Mouse (Mus musculus) CD4-positive, CD25-positive, alpha-beta regulatory T cell, adult 2 months (primary cell): ENCODE data around the gene Rbm24.

ENCODE experiments used
- DNase-seq: peaks from one replicate; pipeline ENCODE4 v3.0.0-alpha.2; 2012; ENCODE audit warnings: low read depth, low spot score

The Rbm24 gene

DNA sequence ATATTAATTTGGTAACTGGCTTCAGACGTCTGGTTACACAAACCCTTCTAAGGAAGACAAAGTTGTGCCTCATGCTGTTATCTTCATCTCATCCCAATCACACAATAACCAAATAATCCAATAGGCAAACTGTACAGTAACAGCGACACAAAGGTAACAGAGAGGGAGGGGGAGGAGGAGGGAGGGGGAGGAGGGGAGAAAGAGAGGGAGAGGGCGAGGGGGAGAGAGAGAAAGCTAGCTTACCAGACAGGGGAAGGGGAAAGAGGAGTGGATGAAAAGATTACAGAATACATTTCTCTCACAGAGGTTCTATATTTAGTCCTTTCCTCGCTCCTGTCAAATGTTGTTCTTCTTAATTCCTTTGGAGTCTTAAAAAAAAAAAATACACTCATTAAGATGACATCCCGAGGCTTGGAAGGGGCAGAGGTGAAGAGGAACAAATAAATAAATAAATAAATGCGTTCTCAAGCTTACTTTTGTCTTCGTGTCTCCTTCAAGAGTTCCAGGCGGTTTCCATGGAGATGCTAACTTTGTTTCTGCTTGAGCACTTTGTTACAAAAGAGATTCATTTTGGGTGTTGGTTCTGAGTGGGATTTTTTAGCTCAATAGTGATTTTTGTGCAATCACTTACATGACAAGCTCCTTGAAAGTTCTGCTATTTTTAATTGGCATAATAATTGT, 15.8 kb downstream of the Rbm24 start:
- DNase-seq = no peak

DNA sequence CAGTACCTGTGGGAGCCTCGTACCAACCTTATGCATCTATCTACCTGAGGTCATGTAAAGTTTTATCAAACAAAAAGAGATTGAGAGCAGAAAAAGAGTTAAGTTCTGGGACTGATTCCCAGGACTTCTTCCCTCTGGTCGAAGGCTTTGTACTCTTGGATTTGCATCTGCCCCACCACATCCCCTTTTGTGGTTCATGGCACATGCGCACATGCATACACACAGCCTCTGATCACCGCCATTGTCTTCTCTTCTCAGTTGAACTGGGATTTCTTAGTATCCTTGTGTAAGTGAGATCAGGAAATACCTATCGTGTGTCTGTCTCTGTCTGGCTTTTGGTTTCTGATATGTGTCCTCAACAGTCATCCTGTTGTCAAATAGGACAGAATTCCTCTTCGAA, 20.7 kb downstream of the Rbm24 start:
- no peak for DNase-seq

DNA sequence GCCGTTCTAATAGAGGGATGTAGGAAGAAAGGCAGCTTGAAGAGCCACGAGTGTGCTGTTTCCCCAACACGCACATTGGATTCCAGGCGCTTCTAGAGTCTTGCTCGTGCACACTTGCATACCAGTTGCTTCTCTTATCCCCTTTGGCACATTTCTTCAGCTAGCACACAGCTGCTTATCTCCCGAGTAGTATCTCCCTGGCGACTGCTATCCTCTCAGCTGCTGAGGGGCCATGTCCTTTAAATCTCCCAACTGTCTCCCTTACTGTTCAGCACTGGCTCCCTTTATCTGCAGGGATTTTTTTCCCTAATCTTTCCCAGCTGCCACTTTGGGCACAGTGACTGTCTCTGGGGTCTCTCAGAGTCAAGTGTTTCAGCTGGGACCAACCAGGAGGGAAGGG, 25.8 kb downstream of the Rbm24 start:
- no peak for DNase-seq

DNA sequence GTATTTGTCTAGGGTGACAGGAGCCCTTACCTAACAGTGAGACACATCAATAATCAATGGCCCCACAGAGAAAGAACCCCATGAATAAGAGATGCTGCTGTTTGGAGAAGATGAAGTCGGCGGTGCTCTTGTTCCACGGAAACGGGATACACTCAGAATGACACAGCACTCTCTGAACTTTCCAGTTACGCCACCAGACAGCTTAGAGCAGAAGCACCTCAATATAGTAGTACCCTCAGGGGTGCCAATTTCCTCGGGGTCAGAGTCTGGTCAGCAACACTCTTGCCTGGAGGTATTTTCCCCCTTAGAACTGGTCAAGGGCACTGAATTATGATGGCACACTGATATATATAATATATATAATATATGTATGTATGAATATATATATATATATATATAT, 27.8 kb downstream of the Rbm24 start:
- no peak for DNase-seq

DNA sequence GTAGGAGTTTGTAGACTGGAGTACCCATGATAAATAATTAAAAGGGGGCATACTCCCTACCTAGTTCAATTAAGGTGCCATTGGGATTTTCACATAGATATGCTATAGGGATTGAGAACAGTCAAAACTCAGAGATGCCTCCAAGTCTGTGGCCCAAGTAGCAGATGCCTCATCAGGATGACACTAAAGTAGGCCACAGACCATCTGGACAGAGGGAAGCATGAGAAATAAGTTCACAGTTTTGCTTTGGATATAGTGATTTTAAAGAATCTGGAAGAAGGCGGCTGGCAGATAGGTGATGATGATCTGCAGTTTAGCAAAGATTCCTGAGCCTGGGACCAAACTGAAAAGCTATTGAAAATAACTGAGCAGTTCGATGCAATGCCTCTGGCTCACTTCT, 30.0 kb downstream of the Rbm24 start:
- DNase-seq = no peak

DNA sequence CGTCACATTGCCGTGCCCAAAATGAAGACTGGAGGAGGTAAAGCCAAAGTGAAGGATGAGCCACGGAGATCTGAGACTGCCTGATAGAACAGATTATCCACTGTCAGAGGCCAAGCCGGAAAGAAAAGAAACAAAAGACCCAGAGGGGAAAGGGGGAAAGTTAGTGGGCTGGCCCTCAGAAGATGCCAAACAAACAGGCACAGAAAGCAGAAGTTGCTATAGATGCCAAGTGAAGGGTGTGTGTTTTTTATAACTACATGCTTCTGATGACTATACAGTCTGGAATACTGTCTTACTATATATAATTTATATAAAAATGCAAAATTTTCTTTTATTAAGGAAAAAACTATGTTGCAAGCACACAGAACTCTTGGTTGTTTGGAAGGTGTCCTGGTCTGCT, 31.7 kb downstream of the Rbm24 start:
- DNase-seq = no peak

DNA sequence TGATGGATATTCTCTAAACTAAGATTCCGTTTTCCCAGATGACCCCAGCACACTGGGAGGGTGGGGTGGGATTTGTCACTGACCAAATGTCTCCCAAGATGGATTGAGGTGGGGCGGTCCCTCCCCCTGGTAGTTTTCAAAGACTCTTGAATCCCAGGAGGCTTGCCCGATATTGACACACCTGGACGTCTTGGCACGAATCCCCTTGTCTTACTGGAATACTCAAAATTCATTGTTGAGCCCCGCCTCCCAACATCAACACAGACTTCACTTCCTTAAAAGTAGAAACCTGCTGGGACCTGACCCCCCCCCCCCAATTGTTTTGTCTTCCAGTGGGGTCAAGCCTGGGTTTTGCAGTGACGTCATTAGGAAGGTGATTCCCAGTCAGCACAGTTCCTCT, 32.4 kb downstream of the Rbm24 start:
- no peak for DNase-seq

DNA sequence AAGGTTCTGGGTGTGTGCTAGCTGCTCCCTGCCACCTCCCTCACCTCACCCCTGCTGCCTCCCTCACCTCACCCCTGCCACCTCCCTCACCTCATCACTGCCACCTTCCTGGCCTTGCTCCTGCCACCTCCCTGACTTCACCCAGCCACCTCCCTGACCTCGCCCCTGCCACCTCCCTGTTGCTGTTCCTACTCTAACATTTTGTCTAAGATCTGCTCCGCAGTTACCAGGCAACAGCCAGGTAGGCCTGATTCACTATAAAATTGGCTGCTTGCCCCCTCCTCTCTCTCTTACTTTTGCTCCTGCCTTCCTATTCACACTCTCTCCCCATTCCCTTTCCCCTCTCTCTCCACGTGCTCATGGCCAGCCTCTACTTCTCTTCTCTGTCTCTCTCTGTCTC, 33.3 kb downstream of the Rbm24 start:
- DNase-seq = no peak

DNA sequence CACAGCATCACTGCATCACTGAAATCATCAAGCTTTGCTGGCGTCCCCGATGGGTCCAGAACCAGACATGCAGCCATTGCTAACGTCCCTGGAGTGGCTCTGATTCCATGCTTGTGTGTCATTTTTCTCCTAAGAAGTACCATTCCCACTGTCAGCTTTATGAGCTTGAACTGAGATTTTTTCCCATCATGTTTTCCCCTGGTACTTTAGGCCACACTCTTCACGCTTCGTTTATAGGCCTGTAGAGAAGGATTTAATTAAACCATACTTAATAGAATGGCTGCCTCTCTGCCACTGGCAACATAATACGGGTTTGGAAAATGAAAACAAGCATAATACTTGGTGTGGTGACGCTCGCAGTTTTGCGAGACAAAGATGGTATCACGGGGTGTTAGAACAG, 41.3 kb downstream of the Rbm24 start:
- DNase-seq = no peak

DNA sequence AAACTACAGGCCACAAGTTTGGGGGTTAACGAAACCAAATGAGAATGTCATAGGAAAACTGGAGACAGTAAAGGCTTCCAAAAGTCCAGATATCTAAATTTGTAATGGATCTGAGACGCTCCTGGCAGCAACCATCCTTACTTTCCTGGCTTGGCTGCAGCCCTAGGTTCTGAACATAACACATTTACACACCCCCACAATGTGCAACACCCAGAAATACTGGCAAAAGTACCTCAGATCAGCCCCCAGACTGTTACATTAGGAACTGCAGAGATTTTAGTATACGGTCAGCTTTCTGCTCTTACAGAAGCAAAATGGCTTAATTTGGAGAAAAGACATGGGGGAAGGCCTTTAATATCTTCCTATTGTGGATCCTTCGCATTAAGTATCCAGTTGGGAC, 44.0 kb downstream of the Rbm24 start:
- no peak for DNase-seq

DNA sequence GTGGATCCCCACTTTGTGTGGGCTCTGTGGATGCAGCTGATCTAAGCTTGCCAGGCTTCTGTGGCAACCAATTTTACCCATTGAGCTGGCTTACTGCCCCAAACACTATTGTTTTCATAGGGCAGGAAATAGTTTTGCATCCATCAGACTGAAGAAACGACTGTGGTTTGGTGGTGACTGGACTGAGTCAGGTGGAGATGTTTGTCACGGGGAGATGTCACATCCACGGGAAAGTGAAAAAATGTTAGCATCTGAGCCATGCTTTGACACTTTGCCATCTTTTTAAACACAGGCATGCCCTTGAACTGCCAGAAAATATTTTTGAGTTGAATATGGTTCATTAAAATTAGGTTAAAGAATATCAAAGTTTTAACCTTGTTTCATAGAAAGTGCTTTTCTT, 45.5 kb downstream of the Rbm24 start:
- DNase-seq = no peak

DNA sequence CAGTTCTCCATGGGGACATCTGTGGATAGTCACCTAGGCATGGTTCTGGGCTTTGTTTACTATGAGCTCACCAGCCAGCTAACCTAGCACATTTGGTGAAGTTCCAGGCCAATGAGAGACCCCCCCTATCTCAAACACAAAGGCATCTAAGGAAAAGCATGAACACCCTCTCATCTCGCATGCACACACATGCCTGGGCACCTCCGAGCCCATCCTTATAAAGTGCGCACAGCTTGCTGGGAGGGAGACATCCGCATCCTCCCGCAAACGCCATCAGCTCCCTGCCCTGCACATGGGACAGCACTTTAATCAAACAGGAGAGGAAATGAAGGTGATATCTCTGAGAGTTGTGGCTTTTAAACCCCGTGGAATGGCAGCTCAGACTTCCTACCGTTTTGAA, 50.0 kb downstream of the Rbm24 start:
- DNase-seq = no peak

DNA sequence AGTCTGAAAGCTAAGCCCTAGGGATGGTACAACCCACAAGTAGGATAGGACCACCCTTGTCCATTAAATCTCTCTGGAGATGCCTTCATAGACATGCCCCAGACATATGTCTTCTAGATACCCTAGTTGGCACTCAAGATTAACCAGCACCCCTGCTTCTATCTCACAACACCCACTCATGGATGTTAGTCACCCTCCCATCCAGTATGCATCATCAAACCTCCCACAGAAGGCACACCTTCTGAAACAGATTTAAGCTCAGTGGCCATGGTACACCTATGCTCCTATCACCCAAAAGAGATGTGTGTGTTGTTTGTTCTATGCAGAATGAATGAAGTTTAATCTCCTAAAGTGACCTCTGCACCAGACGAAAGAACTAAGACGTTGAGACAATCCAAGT, 51.3 kb downstream of the Rbm24 start:
- no peak for DNase-seq
